Mouse (Mus musculus) hindbrain, embryonic 11.5 days (tissue): ENCODE results near the gene Hook2. TPM values are rescaled to one million over a fixed set of nuclear protein-coding genes. Genes with fewer than 3 reads are reported as not detected.

Experiments
- ATAC-seq: fragments of 200-750 bp; cut with Nextera tagmentation; 2 replicates; pipeline ENCODE4 v1.8.0; 2017; ENCODE audit warnings: mild to moderate bottlenecking, moderate TSS enrichment, moderate library complexity; ENCODE audit not compliant: low FRiP score
- DNase-seq: peaks from one replicate; pipeline ENCODE4 v3.0.0-alpha.2; 2015; ENCODE audit warnings: low spot score
- H3K27ac ChIP-seq: fragments of 300-500 bp; sonication (generic); 2 replicates; pipeline ENCODE4 v1.5.1; 2014; ENCODE audit warnings: mild to moderate bottlenecking, low read depth, low read length
- H3K27me3 ChIP-seq: fragments of 300-500 bp; sonication (generic); 2 replicates; pipeline ENCODE4 v1.6.1; 2014; ENCODE audit warnings: mild to moderate bottlenecking, low read length, moderate library complexity, mixed read lengths; ENCODE audit not compliant: control insufficient read depth, insufficient read depth
- H3K36me3 ChIP-seq: fragments of 300-500 bp; sonication (generic); 2 replicates; pipeline ENCODE4 v1.6.1; 2014; ENCODE audit warnings: mild to moderate bottlenecking, low read length, moderate library complexity, mixed read lengths; ENCODE audit not compliant: control insufficient read depth, insufficient read depth
- H3K4me1 ChIP-seq: fragments of 300-500 bp; sonication (generic); replicated peaks from 2 replicates; pipeline ENCODE4 v1.6.1; 2014; ENCODE audit warnings: low read length, mixed read lengths; ENCODE audit not compliant: control insufficient read depth, insufficient read depth
- H3K4me2 ChIP-seq: fragments of 300-500 bp; sonication (generic); replicated peaks from 2 replicates; pipeline ENCODE4 v1.6.1; 2014; ENCODE audit warnings: mild to moderate bottlenecking, low read depth, low read length
- H3K4me3 ChIP-seq: fragments of 300-500 bp; sonication (generic); 2 replicates; pipeline ENCODE4 v1.5.1; 2014; ENCODE audit warnings: low read depth, low read length
- H3K9ac ChIP-seq: fragments of 300-500 bp; sonication (generic); 2 replicates; pipeline ENCODE4 v1.6.1; 2014; ENCODE audit warnings: low read depth, low read length
- H3K9me3 ChIP-seq: fragments of 300-500 bp; sonication (generic); 2 replicates; pipeline ENCODE4 v1.6.1; 2016; ENCODE audit warnings: low read length; ENCODE audit not compliant: control insufficient read depth
- WGBS: fragments of 180-500 bp; shearing (Covaris S2); extraction: QIAGEN DNeasy Blood & Tissue Kit; methylation state at CpG from one replicate; pipeline ENCODE4 v1.1.7; 2014; 5-methylcytosine and 5-hydroxymethylcytosine counted together
- polyA plus RNA-seq: library from polyadenylated mRNA; unstranded; fragments of >200 nt; fragmentation: Nextera tagmentation; extraction: Ambion mirVana; gene quantifications from 2 replicates; pipeline ENCODE4 v1.2.1, GENCODE M21; 2014

Gene Hook2
- polyA plus RNA-seq, 1 experiment from 2014 or later, result 10.3 TPM

DNA sequence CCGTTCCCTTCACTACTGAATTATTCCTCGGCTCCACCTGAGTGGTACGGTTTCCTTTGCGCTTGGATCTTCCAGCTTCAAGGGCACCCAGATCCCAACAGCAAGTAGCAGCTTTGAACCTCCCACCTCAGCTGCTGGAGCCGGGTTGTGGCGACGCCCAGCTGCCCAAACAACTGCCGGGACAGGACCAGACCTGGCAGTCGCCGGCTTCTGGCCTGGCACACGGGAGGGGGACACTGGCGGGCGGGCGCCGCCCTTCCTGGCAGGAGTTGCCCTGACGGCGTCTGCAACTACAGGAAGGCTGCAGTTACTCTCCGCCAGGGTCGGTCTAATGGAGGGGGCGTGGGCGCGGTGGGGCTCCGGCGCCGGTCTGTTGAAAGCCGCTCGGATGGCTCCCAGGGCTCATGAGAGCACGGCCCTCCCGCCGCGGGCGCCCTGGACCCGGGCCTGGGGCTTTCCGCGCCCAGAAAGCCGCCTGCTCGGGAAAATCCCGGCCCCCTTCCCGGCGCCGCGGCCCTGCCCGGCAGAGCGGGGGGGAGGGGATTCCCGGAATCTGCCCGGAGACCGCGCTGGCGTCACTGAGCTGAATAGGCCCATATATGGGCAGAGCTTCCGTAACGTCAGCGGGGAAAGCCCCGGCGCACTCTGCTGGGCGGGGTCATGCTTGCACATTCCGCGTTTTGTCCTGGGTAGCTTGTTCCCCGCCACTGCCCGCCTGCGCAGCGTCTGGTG lies 14.2 kb upstream of the Hook2 start:
- Histone ChIP-seq H3K4me1 (peaks cover 25% of the 10 kb centered on the region), H3K4me2 (peak overlapping the region; percentile 83), H3K9me3 (no peaks in the 10 kb centered on the region), H3K27me3 (peaks cover 38% of the 10 kb centered on the region), H3K36me3 (0 out of 2 replicates have a peak, but pooled peaks cover 2% of the 10 kb centered on the region), H3K4me3 (peak overlapping the region; percentile 36), H3K27ac (peak overlapping the region; percentile 19; the same call in 1 of the 2 replicates), H3K9ac (peak overlapping the region; percentile 25; the same call in 1 of the 2 replicates)
- ATAC-seq (peak; percentile 86), DNase-seq (peak; percentile 95)
- 2% methylated on average over 48 of the region's 61 CpGs for WGBS

DNA sequence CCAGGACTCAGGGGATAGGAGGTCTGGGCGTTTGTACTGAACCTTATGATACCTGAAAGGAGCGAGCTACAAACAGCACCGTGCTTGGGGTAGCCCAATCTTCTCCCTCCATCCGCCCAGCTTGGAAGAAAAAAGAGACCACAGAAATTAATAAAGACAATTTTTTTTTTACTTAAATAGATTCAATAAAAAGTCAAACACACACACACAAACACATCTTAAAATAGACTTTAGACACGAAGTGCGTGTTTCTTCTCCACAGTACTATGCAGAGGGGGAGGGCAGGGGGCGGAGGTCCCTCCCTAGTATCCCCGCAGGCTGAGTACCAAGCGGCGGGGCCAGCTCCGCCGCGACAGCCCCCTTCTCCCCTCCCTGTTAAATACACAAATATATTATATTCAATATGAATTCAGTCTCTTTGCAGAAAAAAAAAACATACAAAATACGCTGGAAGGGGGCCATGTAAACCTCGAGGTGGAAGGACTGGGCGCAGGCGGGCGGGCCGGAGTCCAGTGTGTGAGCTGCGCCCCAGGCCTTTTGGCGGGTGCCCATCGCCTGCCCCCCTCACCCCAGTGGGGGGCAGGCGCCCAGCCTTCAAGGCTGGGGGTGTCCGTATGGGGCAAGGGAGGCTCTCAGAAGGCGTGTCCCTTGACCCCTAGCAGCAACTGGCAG lies 13.5 kb upstream of the Hook2 start:
- H3K4me2 ChIP-seq, result peak overlapping the region; percentile 83
- H3K9ac ChIP-seq, result peak overlapping the region; percentile 40; the same call in 1 of the 2 replicates
- peaks cover 39% of the 10 kb centered on the region for H3K27me3 ChIP-seq
- 1% methylated on average over 25 of the region's 25 CpGs for WGBS
- peak overlapping the region; percentile 44 for H3K4me3 ChIP-seq
- DNase-seq (no peak), ATAC-seq (no peak)
- H3K27ac ChIP-seq, result no peak overlapping the region
- peaks cover 23% of the 10 kb centered on the region for H3K4me1 ChIP-seq
- H3K36me3 ChIP-seq, result no peaks in the 10 kb centered on the region
- H3K9me3 ChIP-seq, result no peaks in the 10 kb centered on the region

DNA sequence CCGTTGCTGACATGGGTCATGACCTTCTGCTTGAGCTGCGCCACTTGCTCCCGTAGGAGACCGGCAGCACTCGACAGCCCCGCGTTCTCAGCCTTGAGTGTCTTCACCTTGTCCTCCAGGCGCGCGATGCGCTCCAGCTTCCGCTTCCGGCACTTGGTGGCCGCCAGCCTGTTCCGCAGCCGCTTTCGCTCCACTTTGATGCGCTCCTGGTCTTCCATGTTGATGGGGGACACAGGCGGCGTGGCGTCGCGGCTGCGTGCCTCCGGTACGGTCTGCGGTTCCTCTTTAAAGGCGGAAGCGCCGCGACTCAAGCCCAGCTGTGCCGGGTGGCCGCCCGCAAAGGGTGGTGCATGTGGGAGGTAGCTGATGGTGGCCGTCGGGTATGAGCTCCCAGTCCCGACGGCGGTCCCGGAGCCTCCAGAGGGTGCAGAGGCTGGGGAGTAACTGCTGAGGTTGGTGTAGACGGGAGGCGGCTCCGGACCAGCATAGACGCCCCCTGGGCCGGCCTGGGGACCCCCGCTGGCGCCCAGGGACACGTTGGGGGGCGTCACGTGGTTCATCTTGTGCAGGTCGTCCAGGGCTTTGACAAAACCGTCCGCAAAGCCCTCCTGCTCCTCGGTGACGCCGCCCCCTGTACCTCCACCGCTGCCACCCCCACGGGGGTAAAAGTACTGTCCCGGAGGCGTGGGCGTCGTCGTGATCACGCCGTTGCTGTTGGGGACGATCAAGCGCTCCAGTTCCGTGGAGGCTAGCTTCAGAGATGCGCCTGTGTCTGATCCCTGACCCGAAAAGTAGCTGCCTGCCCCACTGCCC lies 12.8 kb upstream of the Hook2 start:
- ATAC-seq (no peak), DNase-seq (peak; percentile 72)
- Histone ChIP-seq H3K4me2 (peak overlapping the region; percentile 83), H3K27ac (no peak overlapping the region), H3K4me1 (peaks cover 23% of the 10 kb centered on the region), H3K27me3 (peaks cover 41% of the 10 kb centered on the region), H3K4me3 (peak overlapping the region; percentile 44), H3K9ac (peak overlapping the region; percentile 58; the same call in 1 of the 2 replicates), H3K36me3 (no peaks in the 10 kb centered on the region), H3K9me3 (no peaks in the 10 kb centered on the region)
- 2% methylated on average over 66 of the region's 70 CpGs for WGBS

DNA sequence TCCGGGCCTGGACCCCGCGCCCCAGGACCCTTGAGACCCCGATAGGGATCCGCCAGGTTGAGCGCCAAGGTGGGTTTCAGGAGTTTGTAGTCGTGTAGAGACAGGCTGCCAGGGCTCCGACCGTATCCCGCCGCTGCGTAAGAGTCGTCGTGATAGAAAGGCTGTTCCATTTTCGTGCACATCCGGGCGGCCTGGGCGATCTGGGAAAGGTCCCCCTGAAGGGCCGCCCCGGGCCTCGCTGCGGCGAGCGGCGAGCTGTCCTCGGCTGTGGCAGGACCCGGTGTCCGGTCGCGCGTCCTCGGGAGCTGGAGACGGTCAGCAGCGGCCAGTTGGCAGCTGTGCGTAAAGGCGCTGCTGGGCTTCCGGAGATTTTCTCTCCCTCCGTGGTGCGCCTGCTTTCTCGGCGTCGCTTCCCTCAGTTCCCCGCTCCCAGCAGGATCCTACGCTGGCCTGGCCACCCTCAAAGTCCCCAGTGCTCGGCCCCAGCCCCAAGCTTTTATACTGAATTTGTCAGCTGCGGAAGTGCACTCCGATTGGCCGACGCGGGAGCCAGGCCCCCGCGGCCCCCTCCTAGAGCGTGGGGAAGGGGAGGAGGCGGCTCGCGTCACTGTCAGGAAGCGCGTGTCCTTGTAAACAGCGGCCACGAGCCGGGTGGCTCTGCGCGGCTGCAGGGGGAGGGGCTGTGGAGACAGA lies 12.0 kb upstream of the Hook2 start, which contains the start of gene Junb:
Junb (minus strand) TSS at position 471 of the 693 bp plus-strand sequence.
- Histone ChIP-seq H3K9me3 (no peaks in the 10 kb centered on the region), H3K36me3 (no peaks in the 10 kb centered on the region), H3K4me1 (peaks cover 23% of the 10 kb centered on the region), H3K27me3 (peaks cover 41% of the 10 kb centered on the region), H3K9ac (peak within 1 kb of the TSS; percentile 58; the same call in 1 of the 2 replicates), H3K27ac (no peak within 1 kb of the TSS), H3K4me2 (peak within 1 kb of the TSS; percentile 83), H3K4me3 (peak within 1 kb of the TSS; percentile 44)
- DNase-seq (peak; percentile 84), ATAC-seq (peak; percentile 60)
- under 1% methylated on average over 61 of the region's 63 CpGs for WGBS

DNA sequence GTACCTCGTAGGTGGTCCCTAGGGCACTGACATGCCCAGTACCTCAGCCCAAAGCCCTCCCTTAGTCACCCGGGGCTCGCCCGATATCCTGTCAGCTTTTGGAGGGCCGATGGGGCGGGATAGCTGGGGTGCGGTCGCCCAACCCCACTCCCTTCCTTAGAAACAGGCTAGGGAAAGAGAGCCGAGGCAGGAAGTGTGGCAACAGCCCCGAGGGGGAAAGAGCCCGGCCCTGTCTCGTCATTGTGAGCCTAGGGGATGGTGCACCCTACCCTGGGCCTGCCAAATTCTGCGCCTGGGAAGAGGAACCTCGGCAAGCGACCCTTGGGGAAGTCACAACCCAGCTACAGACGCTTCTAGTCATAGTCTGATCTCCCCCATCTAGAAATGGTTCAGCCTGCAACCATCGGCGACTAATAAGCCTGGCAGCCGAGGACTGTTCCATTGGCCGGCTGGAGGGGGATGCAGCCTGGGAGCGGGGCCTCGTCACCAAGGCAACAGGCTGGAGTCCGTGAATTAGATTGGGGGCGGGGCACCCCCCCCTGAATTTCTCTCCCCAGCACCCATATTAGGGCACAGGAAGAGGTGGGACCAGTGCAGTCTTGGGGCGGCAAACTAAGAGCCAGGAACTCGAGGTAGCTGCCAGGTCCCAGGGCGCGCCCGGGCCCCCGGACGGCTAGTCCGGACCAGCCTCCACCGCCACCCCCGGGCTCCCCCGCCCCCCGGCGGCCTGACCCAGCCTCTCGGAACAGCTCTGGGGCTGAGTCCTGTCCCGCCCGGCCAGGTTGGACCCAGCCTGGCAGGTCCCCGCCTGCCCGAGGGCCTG lies 10.6 kb upstream of the Hook2 start:
- 1% methylated on average over 32 of the region's 42 CpGs for WGBS
- Histone ChIP-seq H3K9me3 (no peaks in the 10 kb centered on the region), H3K4me1 (peaks cover 27% of the 10 kb centered on the region), H3K9ac (peak overlapping the region; percentile 25; the same call in 1 of the 2 replicates), H3K36me3 (no peaks in the 10 kb centered on the region), H3K27ac (no peak overlapping the region), H3K4me3 (peak overlapping the region; percentile 29), H3K4me2 (peak overlapping the region; percentile 83), H3K27me3 (peaks cover 47% of the 10 kb centered on the region)
- DNase-seq, result peak; percentile 86
- ATAC-seq, result peak; percentile 23; the same call in 1 of the 2 replicates

DNA sequence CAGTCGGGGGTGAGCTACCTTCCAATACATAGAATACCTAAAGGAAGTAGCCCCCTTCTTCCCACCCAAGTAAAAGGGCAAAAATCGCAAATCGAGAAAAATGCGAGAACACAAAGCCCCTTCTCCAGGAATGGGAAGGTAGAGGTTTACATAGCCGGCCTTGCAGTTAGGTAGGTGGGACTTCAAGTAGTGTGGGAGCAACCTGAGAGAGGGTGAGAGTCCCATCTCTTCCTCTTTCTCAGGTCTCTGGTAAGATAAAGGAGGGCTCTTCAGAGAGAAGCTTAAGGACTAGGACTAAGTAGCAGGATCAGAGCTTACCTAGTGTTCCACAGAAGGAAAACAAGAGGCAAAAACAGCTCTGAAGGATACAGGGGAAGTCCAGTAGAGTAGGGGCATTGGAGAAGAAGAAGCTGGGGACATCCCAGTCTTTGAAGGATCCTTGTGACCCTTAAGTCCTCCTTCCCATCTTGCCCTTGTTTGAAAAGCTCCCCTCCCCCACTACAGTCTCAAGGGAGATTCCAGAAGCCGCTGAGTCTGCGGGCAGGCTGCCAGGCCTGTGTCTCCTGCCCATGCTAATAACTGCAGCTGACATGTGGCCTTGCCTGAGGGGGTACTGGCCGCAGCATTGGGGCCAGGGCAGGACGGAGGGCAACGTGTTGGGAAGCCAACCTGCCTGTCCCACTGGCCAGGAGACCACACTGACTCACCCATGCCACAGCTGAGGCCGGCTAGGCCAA lies 9.6 kb upstream of the Hook2 start:
- H3K4me1 ChIP-seq, result peaks cover 35% of the 10 kb centered on the region
- H3K4me2 ChIP-seq, result no peak overlapping the region
- no peaks in the 10 kb centered on the region for H3K9me3 ChIP-seq
- no peak overlapping the region for H3K4me3 ChIP-seq
- H3K9ac ChIP-seq, result peak overlapping the region; percentile 31; the same call in 1 of the 2 replicates
- 38% methylated on average over 11 of the region's 11 CpGs for WGBS
- H3K27me3 ChIP-seq, result peaks cover 47% of the 10 kb centered on the region
- DNase-seq (peak; percentile 40), ATAC-seq (no peak)
- H3K36me3 ChIP-seq, result no peaks in the 10 kb centered on the region
- H3K27ac ChIP-seq, result 0 out of 2 replicates have a peak overlapping the region, but pooled peaks have one; percentile 10
